Mouse (Mus musculus) olfactory bulb, adult 2 months (tissue): ENCODE measurements at regions not wholly inside any gene's neighbourhood (a gene's known extent, or its start where the extent isn't known, plus 50 kb on each side); places are given as distances from the start of the nearest gene placed in this dataset.

Experiments used
- CTCF ChIP-seq: fragments of 200-500 bp; IDR thresholded peaks from 2 replicates; pipeline ENCODE4 v1.5.1; 2012; ENCODE audit warnings: low read depth, mild to moderate bottlenecking, low read length, moderate library complexity; ENCODE audit not compliant: insufficient read depth
- POLR2A ChIP-seq: fragments of 200-500 bp; IDR thresholded peaks from 2 replicates; pipeline ENCODE4 v1.6.1; 2012; ENCODE audit warnings: mild to moderate bottlenecking, low read depth, low read length, moderate library complexity; ENCODE audit not compliant: insufficient read depth

GRCm38 (mm10) chr12:50839391-50839790 lies 190.5 kb upstream of the Prkd1 start:
- no peak for TF ChIP-seq POLR2A
- TF ChIP-seq CTCF = no peak
